Mouse (Mus musculus): ENCODE results near the gene Aldh4a1.

Aldh4a1 gene

DNA sequence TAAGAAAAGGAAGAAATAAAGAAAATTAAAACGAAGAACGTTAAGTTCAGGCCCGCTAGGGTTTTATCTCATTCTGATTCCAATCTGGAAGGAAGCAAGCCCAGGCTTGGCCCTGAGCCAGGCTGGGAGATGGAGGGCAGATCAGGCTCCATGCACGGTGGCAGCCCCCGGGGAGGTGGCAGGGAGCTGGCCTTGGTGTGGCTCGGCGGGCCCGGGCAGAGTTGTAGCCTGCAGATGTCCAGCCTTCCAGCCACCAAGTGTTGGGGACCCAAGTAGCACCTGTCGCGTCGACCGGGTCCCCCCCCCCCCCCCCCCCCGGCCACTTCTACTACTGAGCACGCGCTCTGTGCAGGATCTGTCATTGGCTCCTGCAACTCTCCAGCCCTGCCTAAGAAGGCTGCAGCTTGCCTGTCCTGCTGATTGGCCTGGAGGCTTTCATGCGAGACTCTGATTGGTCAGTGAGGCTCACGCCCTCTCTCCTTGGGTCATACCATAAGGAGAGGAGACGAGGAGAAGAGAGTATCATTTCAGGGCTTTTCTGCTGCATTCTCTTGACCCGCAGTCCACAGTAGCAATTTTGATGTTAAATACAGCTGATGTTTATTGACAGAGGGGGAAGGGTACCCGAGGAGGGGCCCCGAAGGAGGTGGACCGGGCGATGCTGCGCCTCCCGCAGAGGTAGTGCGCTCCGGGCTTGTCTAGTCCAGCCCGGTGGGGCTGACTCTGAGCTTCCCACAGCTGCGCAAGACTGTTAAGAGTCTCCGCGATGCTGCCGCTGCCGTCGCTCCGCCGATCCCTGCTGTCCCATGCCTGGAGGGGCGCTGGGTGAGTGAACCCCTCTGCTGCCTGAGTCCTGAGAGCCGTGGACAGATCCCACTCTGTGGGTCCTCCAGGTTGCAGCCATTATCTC, at the start of gene Aldh4a1:
TSS of gene Aldh4a1 (plus strand) at position 494 of the 910 bp plus-strand sequence.
- DNase-seq (ENCODE audit: low spot score) = peak; percentile 95

DNA sequence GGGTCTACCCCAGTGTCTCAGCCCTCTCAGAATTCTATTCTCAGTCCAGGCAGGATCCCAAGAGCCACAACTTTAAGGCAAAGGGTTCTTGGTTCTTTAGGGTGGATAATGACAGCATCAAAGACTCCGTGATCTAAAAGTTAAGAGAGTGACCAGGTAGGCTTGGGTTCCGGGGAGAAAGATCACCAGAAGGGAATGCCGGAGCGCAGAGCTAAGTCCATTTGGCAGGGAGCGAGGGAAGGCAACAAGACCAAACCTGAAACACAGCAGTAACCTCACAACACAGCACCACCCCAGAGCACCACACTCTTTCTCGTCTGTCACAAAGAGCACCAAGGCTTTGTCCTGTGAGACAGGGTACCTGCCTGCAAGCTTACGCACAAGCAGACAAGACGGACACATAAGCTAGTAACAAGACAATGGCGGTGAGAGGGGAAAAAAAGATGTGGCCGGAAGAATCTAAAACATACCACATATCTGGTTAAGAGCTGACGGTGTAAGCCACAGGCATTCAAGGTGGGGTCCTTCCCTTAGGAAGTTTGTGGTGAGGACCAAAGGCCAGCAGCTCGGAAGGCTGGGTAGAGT, 49.6 kb upstream of the Aldh4a1 start:
- DNase-seq (ENCODE audit: low spot score) = no peak

DNA sequence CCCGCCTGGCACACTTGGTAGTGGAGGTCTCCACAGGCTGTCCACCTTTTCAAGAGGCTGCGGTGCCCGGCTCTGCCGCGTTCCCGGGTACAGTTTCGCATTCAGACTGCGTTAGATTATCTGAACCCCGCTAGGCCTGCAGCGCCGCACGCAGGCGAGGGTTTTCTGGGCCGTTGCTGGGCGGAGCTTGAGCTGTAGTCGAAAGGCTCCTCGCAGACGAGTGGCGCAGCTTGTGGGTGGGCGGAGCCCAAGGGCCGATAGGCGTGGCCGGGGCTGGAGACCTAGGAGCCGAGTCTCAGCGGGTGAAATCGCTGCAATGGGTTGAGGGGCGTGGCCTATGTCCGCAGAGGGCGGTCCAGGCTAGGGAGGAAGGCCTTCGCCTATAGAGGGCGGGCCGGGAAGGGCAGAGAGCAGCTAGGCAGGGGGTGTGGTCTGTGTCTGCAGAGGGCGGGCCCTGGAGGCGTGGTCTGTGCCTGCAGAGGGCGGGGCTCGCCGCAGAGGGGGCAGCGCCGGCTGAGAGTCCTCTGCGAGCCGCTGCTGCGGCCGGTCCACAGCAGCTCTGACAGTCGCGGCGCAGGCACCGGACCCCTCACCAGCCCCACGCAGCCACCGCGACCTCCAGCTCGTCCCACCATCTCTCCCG, 48.4 kb upstream of the Aldh4a1 start:
- peak; percentile 98 for DNase-seq (ENCODE audit: low spot score)

DNA sequence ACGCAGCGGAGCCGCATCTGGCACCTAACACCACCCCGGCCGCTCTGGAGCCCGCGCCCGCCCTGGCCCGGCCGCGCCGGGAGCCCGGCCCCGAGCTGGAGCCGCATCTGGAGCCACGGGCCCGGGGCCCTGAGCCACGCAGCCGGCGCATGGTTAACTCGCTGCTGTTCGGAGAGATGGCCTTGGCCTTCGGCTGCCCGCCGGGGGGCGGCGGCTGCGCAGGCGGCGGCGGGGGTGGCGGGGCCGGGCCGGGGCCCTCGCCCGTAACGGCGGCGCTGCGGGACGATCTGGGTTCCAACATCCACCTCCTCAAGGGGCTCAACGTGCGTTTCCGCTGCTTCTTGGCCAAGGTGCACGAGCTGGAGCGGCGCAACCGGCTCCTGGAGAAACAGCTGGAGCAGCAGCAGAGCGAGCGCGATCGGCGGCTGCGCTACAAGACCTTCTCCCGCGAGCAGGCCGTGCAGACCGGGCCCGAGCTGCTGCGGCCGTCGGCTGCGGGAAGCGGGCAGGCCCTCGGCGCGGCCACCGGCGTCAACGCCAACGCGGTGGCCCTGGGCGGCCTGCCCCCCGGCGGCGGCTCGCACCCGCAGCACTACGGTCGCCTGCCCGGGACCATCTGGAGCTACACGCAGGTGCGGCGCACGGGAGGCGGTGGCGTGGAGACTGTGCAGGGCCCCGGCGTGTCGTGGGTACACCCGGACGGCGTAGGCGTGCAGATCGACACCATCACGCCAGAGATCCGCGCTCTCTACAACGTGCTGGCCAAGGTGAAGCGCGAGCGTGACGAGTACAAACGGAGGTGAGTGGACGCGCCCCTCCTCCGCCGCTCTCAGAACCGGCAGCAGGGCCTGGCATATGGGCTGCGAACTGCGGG, 47.6 kb upstream of the Aldh4a1 start:
- DNase-seq (ENCODE audit: low spot score) = peak; percentile 56

DNA sequence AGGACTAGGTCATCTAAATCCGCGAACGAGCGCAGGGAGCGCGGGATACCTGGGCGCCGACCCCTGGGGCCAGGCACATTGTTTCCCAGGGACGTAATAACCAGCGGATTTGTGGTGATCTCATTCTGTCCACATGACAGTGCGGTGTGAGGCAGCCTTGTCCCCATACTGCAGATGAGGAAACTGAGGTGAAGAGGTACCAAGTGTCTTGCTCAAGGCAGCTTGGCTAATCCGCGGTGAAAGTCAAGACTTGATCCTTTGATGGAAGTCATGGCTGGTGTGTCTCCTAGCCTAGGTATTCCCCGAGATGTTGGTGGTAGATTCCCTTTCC, 47.0 kb upstream of the Aldh4a1 start:
- DNase-seq (ENCODE audit: low spot score) = no peak

DNA sequence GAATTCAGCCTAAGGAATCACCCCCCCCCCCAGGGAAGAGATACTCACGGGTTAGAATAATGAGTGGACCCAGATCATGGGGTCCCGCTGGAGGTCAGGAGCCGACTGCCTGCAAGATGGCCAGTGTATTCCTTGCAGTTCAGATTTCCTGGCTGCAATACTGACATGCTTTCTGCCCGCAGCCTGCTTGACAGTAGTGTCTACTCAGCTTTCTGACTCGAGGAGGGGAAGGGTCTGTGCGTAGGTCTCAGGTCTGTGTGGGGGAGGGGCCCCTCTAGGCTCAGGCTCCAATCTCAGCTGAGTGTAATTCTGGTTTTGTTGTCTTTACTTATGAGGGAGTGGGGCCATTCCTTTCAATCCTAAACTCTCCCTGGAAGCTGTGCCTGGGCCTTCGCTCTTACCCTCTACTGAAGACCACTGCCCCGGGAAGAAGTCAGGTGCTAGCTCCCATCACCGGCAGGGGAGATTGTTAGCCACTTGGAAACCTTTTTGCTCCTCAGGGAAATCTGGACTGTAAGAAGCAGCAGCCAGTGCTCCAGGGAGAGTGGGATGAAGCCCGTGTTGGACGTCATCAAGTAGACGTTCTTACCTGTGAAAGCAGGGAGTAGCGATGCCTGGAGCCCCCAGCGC, 46.3 kb upstream of the Aldh4a1 start:
- DNase-seq (ENCODE audit: low spot score) = no peak

DNA sequence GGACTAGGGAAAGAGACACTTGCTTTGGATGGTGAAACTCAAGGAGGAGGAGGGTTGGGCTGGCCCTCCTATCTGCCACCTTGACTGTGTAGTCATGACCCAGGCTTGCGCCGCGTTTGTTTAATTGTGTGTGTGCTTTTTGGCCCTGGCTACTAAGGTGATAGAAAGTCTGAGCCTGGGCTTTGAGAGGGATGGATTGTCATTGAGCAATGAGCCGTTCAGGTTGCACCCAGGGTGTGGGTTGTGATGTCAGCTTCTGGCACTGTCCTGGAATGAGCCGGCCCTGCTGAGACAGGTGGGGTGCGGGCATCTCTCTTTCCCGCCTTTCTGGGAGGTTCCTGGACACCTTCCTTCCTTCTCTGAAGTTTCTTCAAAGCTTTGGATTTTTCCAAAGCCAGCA, 45.7 kb upstream of the Aldh4a1 start:
- DNase-seq (ENCODE audit: low spot score) = no peak

DNA sequence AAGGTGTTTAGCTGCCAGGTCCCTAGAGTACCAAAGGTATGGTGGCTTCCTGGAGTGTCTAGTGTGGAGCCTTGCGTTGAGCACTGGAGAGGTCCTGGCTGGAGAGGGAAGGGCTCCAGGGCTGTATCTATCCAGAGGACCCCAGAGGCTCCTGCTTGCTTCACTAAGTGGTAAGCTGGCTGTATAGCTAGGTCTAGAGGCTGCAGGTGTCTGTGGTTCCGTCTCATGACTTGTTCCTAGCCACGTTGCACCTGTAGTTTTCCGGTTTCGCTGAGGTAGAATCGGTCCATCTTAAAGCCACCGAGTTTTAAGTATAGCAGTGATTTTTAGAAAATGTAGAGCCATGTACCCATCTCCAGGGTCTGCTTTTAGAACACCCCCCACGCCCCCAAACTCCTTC, 44.3 kb upstream of the Aldh4a1 start:
- DNase-seq (ENCODE audit: low spot score) = no peak

DNA sequence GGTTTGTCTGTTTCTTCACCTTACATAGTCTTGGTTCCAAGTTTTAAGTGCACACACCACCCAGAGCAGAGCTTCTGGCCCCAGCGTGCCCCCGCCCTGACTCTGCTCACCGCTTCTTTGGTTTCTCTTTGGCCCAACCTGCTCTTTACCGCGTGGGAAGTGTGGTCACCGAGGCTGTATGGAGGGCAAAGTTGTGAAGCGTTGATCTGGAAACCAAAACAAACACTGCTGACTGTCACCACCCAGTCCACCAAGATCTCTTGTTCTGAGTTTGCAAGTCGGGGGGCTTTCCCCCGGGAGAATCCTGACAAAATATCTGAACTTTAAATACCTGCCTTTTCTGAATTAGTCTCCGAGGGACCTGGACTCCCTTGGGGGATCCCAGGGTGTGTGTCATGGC, 43.7 kb upstream of the Aldh4a1 start:
- DNase-seq (ENCODE audit: low spot score) = no peak

DNA sequence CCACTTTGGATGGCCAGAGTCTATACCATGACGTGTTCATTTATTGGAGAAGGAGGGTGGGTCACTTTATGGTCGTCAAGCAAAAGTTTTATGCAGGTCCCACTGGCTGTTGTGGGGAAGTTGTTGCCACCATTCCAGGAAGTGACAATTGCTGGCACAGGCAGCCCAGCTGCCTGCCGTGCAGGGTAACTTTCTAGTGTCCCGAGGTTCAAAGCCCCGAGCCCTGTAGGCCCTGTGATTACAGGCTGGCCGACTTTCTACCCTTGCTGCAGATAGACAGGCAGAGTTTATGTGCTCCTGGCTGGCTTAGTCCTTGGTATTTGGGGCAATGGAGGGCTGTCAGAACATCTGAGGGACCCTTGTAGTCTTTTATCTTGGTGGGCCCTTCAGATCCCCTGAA, 43.2 kb upstream of the Aldh4a1 start:
- no peak for DNase-seq (ENCODE audit: low spot score)

DNA sequence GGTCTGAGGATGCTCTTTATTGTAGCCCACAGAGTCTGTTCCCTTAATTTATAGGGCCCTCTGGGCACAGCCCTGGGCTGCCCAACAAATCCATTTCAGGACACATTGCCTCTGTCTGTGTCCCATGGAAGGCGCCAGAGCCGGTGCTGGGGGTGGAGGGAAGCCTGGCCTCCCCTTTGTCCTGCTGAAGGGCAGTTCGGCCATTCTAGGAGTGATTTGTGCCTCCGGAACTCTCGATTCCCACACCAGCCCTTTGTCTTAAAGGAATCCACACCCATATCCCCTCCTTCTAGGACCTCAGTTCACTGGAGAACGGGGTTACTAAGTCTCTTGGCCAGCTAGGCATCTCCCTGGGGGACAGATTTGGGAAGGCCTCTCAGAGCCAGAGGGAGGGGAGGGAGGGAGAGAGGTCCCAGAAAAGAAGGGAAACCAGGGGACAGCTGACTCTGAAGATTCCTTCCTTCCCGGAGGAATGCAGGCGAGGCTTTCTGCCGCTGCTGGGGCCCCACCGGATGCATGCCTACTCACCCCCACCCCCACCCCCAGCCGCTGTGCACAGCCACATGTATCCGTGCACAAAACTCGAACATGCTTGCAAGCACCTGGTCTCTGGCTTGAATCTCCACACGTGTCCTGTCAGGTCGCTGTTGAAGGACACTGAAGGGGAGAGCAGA, 41.9 kb upstream of the Aldh4a1 start:
- no peak for DNase-seq (ENCODE audit: low spot score)

DNA sequence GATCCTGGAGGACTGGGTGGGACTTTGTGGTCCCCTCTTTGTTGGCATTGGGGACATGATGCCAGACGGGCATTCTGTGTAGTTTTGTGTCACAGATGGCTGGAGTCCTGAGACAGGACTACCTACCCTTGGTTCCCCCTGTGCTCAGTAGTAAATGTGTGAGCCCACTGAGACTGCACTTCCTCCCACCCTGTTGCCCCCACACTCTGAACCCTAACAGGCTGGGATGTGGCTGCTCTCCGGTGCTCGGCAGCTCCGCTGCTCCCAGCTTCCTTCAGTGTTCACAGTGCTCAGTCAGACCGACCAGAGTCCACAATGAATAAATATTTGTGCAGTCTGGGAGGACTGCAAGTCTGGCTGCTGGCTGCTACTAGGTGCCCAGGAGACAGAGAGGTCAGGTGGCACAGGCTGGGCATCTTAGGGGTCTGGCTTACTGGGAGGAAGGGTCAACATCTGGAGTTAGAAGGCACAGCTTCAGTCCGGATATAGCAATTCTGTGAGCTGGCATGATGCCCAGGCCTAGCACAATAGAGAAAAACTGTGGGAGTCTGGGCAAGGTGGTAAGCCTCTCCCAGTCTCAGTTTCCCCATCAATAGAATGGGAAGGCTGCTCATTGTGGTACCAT, 41.1 kb upstream of the Aldh4a1 start:
- DNase-seq (ENCODE audit: low spot score) = no peak

DNA sequence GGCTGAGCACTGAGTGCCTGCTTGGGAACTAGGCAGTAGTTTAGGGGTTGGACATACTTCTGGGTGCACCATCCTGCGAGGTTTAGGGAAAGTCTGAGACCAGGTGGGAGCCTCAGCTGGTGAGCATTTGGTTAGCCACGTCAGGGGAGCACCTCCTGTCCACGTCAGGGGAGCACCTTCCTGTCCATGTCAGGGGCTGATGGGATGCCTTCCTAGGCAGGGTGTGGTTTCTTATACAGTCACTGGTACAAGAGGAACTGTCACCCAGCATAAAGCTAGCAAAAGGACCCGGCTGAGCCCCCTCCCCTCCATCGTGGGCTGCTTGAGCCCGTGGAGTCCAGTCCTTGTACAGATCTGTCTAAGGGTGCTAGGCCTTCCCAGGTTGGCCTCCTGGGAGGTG, 40.3 kb upstream of the Aldh4a1 start:
- no peak for DNase-seq (ENCODE audit: low spot score)

DNA sequence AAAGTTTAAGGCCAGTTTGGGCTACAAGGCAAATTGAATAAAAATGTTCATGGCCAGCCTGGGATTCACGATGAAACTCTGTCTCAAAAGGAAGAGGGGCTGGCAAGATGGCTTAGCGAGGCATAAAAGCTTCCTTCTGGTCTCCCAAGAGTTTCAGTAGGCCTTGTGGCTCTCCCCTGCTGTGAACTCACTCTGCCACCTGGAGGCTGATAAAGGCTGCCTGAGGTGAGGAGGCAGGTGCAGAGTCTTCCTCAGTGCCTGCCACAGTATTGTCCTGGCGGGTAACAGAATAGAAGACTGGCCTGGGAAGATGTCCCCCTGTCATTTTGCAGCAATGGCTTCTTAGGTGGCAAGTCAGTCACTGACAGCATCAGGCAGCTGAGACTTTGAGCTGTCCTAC, 39.8 kb upstream of the Aldh4a1 start:
- no peak for DNase-seq (ENCODE audit: low spot score)

DNA sequence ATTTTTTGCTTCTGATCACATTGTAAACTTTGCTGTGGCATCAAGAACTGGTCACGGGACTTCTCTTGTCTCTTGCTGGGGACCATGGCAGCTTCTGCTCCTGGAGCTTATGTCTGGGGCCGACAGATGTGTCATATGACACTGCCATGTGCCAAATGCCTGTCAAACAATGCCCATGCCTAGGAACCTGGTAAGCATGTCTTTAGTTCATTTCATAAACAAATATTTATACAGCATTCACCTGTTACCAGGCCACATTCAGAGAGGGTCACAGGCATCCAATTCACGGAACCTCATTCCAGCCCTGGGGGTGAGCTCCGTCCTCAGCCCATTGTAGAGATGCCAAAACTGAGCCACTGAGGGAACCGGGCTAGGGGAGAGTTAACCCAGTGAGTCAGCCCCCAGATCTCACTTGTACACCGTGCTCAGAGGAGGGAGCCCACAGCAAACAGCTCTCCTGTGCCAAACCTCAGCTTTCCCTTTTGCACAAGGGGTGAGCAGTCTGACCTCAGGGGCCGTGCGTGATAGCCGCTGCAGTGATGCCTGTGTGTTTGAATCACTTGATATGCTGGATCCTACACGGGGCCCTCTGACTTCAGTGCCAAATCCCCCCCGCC, 38.9 kb upstream of the Aldh4a1 start:
- DNase-seq (ENCODE audit: low spot score) = no peak

DNA sequence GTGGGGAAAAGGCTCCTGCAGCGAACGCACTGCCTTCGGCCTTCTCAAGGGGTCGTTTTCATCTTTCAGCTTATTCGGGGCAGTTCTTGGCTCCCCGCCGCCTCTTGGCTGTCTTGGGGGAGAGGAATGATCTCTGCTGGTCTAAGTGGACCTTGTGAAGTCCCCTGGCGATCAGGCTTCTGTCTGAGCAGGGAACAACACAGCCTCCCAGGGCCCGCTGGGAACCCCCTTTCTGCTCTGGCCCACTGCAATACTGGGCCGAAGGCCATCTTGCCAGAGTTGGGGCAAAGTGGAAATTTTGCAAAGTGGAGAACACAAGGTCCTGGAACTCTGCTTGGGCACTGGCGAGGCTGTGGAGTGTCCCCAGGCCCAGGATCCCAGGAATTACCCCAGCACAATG, 38.0 kb upstream of the Aldh4a1 start:
- DNase-seq (ENCODE audit: low spot score) = no peak

DNA sequence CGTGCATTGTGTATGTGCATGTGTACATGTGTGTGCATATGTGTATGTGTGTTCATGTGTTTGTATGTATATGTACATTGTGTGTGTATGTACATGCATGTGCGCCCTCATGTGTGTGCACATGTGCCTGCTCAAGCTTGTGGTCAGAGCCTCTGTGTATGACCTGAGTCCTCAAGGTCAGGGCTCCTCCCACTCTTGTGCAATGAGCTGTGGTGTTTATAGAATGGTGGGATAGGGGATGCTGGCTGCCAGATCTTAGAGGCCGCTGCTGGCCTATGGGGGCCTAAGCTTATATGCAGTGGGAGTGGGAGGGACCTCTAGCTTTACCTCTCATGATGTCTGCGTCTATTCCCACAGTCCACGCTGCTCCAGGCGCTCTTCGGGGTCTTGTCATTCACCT, 37.0 kb upstream of the Aldh4a1 start:
- no peak for DNase-seq (ENCODE audit: low spot score)

DNA sequence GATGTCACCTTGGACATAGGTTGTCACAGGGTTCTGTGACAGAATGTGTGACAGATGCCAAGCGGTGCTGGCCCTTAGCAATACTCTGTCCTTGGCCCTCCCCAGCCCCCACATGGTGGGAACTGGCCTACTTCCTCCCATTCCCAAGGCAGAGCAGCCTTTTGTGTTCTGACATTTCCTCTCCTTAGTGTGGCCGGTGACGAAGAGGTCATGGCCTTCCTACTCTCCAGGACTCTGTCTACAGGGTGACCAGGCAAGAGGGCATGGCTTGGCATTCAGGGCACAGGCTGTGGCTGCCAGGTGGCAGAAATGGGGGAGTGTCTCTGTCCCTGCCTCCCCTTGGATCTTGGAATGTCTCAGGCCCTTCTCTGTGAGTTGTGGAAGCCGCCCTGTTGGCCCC, 35.3 kb upstream of the Aldh4a1 start:
- DNase-seq (ENCODE audit: low spot score) = no peak

DNA sequence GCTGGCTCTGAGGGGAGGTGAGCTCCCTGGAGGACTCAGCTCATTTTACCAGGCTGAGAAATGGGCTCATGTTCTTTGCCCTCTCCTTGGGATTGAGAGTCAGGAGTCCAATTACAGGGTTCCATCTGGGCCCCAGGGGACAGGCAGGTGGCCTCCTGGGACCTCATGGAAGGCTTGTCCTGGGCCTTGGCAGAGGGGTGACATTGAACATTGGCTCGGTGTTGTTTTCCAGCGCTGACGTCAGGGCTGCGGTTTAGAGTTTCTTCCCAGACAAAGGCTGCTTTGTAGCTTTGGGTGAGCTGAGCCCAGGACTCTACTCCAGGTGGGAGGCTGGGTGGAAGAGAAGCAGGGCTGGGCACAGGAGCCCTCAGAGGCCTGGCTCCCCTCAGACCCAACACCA, 34.9 kb upstream of the Aldh4a1 start:
- DNase-seq (ENCODE audit: low spot score) = no peak

DNA sequence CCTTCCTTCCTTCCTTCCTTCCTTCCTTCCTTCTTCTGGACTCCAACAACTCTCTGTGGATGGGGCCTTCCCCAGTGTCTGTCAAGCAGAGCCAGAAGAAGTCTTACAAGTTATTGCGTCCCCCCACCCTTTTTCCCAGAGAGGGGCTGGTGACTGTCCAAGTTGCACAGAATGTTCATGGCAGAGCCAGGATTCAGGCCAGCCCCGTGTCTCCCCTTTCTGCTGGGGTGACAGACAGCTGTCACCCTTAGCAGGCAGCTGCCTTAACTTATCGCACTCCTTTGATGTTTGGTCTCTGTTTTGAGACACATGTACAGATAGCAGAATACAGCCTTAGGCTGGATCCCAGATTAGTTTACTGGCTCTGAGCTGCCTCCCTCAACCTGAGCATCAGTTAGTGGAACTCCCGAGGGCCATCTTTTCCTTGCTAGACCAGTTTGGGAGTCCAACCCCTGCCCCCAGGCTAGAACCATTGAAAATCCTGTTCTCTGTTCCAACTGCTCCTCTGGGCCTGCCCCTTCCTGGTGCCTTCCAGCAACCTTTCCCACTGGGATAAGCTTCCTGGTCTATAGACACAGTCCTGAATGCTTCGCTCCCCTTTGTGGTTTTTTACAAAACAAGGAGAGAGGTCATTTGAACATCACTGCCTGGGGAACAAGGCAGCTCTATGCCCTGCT, 33.2 kb upstream of the Aldh4a1 start:
- no peak for DNase-seq (ENCODE audit: low spot score)

All from layer of hippocampus, adult 11-12 months (tissue).